Mouse (Mus musculus): ENCODE data around the gene Abcg5. TPM values are rescaled to one million over a fixed set of nuclear protein-coding genes. Genes with fewer than 3 reads are reported as not detected.

The Abcg5 gene
- polyA plus RNA-seq, 1 experiment from 2014 or later, result 0.18 TPM

DNA sequence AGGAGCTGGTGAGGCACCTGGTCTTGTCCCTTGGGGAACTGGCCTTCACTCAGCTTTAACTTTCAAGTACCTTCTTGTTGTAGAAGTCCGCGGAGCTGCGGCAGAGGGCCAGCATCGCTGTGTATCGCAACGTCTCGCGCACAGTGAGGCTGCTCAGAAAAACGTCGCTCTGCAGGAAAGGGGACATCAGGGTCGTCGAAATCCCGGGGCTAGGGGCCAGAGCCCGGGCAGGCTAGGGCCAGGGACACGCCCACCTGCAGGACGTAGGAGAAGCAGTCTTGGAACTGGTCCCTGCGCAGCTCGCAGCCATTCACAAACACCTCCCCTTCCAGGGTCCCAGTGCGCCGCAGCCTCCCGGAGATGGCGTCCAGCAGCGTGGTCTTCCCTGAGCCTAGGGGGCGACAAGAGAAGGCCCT, 6.9 kb downstream of the Abcg5 start, which contains the start of gene Abcg8:
TSS of gene Abcg8 (plus strand) at position 352 of the 416 bp plus-strand sequence.
- Histone ChIP-seq H3K9me3 (ENCODE audit: control insufficient read depth, low read length) (no peaks in the 10 kb centered on the region), H3K27ac (ENCODE audit: low read depth, low read length) (no peak within 1 kb of the TSS), H3K4me3 (ENCODE audit: low read depth, low read length) (peak within 1 kb of the TSS; percentile 29), H3K4me2 (peak within 1 kb of the TSS; percentile 63), H3K9ac (ENCODE audit: low read depth, low read length) (0 out of 2 replicates have a peak within 1 kb of the TSS, but pooled peaks have one; percentile 35), H3K36me3 (ENCODE audit: control insufficient read depth, insufficient read depth, low read length) (no peaks in the 10 kb centered on the region), H3K4me1 (replicated peaks; ENCODE audit: control insufficient read depth, insufficient read depth, low read length) (no peaks in the 10 kb centered on the region), H3K27me3 (replicated peaks; ENCODE audit: control insufficient read depth, insufficient read depth, low read length) (peaks cover 17% of the 10 kb centered on the region)
- peak; percentile 46 for DNase-seq (ENCODE audit: low spot score)
- no peak for ATAC-seq (replicated peaks; ENCODE audit: low FRiP score)
- 4% methylated on average over 24 of the region's 24 CpGs for WGBS

DNA sequence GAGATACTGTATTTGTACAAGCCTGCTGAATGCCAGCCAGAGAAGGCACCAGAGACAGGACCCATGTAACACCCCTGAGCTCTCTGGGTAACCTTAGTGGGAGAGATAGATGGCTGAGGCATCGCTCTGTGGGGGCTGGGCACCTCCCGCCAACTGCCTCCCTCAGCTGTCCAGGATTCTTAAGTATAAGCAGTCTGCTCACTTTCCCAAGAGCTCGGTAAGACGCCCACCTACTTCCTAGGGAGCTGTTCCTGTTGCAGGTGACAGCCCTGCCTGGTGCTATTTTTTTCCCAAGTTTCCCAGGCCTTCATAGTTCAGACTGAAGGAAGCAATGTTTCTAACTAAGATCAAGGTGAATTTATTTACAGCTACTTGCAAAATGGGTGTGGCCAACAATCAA, 7.6 kb downstream of the Abcg5 start:
- 60% methylated on average over 4 of the region's 4 CpGs for WGBS
- Histone ChIP-seq H3K36me3 (ENCODE audit: control insufficient read depth, insufficient read depth, low read length) (no peaks in the 10 kb centered on the region), H3K27me3 (replicated peaks; ENCODE audit: control insufficient read depth, insufficient read depth, low read length) (peaks cover 17% of the 10 kb centered on the region), H3K4me3 (ENCODE audit: low read depth, low read length) (no peak overlapping the region), H3K4me2 (no peak overlapping the region), H3K9ac (ENCODE audit: low read depth, low read length) (no peak overlapping the region), H3K4me1 (replicated peaks; ENCODE audit: control insufficient read depth, insufficient read depth, low read length) (no peaks in the 10 kb centered on the region), H3K27ac (ENCODE audit: low read depth, low read length) (no peak overlapping the region), H3K9me3 (ENCODE audit: control insufficient read depth, low read length) (no peaks in the 10 kb centered on the region)
- DNase-seq (ENCODE audit: low spot score) (no peak), ATAC-seq (replicated peaks; ENCODE audit: low FRiP score) (no peak)

DNA sequence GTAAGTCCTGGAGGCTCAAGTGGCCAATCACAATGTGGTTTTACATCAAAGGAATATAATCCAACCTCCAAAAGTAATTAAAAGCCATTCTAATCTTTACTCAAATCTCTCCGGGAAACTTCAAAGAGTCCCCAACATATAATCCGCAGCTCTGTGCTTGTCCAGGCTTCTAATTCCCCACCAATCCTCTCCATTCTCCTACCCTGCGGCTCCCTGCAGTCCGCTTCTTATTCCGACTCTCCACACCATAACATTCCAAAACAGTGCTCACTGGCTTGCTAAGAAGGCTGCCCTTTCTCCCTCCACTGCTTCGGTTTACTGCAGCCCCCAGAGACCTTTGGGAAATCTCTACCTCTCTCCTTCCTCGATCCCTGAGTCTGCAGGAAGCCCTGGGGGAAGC, 8.8 kb downstream of the Abcg5 start:
- Histone ChIP-seq H3K27me3 (replicated peaks; ENCODE audit: control insufficient read depth, insufficient read depth, low read length) (peaks cover 17% of the 10 kb centered on the region), H3K9ac (ENCODE audit: low read depth, low read length) (no peak overlapping the region), H3K36me3 (ENCODE audit: control insufficient read depth, insufficient read depth, low read length) (no peaks in the 10 kb centered on the region), H3K4me2 (no peak overlapping the region), H3K4me1 (replicated peaks; ENCODE audit: control insufficient read depth, insufficient read depth, low read length) (no peaks in the 10 kb centered on the region), H3K27ac (ENCODE audit: low read depth, low read length) (no peak overlapping the region), H3K9me3 (ENCODE audit: control insufficient read depth, low read length) (no peaks in the 10 kb centered on the region), H3K4me3 (ENCODE audit: low read depth, low read length) (no peak overlapping the region)
- ATAC-seq (replicated peaks; ENCODE audit: low FRiP score) (no peak), DNase-seq (ENCODE audit: low spot score) (no peak)
- 57% methylated on average over 7 of the region's 7 CpGs for WGBS

DNA sequence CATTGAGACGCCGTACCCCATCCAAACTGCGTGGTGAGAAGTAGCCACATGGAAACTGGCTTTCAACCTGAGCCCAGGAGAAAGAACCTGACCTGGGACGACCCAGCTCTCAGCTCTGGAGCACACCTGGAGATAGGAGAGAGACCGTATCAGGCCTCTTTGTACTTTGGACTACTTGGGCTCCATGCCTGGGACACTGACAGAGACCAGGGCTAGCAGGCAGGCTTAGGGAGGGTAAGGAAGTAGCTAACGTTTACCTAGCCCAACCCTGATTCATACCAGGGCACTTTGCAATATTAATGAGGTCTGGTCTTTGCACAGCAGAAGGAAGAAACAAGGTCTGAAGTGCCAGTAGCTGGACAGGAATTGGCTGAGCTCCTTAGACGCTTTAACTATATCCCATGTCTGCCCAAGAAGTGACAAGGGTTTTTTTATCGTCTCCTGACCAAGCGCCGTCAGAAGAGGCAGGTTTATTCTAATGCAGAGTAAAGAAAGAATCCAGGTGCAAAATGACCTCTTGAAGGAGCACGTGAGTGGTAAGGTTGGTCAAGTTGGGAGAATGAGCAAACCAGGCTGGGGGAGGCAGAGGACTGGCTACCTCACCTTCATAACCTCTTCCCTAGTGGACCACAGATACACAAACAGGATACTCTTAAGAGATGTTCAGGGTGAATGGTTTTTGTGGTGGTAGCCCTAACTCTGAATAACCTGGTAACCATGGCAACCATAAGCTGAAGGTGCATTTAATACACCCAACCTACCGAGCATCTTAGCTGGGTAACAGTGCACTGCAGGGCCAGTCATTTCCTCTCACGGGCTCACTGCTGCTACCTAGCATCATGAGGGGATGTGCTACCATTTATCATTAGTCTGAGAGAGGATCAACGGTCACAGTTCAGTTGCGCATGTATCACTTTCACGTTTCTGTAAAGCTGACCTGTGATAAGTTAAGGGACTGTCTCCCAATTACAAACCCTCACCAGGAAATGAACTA, 10.1 kb downstream of the Abcg5 start:
- Histone ChIP-seq H3K4me2 (no peak overlapping the region), H3K4me3 (ENCODE audit: low read depth, low read length) (no peak overlapping the region), H3K9me3 (ENCODE audit: control insufficient read depth, low read length) (no peaks in the 10 kb centered on the region), H3K27ac (ENCODE audit: low read depth, low read length) (no peak overlapping the region), H3K27me3 (replicated peaks; ENCODE audit: control insufficient read depth, insufficient read depth, low read length) (peaks cover 12% of the 10 kb centered on the region), H3K4me1 (replicated peaks; ENCODE audit: control insufficient read depth, insufficient read depth, low read length) (no peaks in the 10 kb centered on the region), H3K9ac (ENCODE audit: low read depth, low read length) (no peak overlapping the region), H3K36me3 (ENCODE audit: control insufficient read depth, insufficient read depth, low read length) (no peaks in the 10 kb centered on the region)
- no peak for ATAC-seq (replicated peaks; ENCODE audit: low FRiP score)
- DNase-seq (ENCODE audit: low spot score), result no peak
- 65% methylated on average over 16 of the region's 16 CpGs for WGBS

DNA sequence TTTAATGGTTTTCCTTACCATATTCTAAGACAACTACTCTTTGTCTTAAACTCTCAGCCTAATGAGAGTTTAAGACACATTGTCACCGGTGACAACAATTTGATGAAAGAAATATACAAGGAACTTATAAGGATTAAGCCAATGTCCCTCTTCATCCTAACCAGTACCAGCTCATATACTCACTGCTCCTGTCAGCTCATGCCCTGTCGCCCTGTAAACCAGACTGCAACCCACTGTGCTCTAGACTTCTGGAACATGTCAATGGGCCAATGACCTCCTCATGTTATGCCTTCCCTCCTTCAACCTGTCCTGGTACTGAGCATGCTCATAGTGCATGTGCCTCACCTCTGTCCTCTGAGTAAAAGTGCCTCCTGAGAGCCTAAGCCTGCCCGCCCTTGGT, 15.0 kb downstream of the Abcg5 start:
- H3K27ac ChIP-seq (ENCODE audit: low read depth, low read length), result no peak overlapping the region
- no peaks in the 10 kb centered on the region for H3K27me3 ChIP-seq (replicated peaks; ENCODE audit: control insufficient read depth, insufficient read depth, low read length)
- 86% methylated on average over 3 of the region's 3 CpGs for WGBS
- H3K9ac ChIP-seq (ENCODE audit: low read depth, low read length), result no peak overlapping the region
- no peaks in the 10 kb centered on the region for H3K36me3 ChIP-seq (ENCODE audit: control insufficient read depth, insufficient read depth, low read length)
- 0 out of 2 replicates have a peak, but pooled peaks cover 3% of the 10 kb centered on the region for H3K4me1 ChIP-seq (replicated peaks; ENCODE audit: control insufficient read depth, insufficient read depth, low read length)
- no peak for DNase-seq (ENCODE audit: low spot score)
- H3K4me3 ChIP-seq (ENCODE audit: low read depth, low read length), result no peak overlapping the region
- no peak for ATAC-seq (replicated peaks; ENCODE audit: low FRiP score)
- no peak overlapping the region for H3K4me2 ChIP-seq
- no peaks in the 10 kb centered on the region for H3K9me3 ChIP-seq (ENCODE audit: control insufficient read depth, low read length)

GRCm38 (mm10) chr17:84665691-84666090, 17.1 kb downstream of the Abcg5 start:
- ATAC-seq (replicated peaks; ENCODE audit: low FRiP score) (no peak), DNase-seq (ENCODE audit: low spot score) (no peak)
- 30% methylated on average over 9 of the region's 9 CpGs for WGBS
- no peak overlapping the region for H3K4me2 ChIP-seq
- H3K9me3 ChIP-seq (ENCODE audit: control insufficient read depth, low read length), result no peaks in the 10 kb centered on the region
- no peak overlapping the region for H3K4me3 ChIP-seq (ENCODE audit: low read depth, low read length)
- H3K9ac ChIP-seq (ENCODE audit: low read depth, low read length), result no peak overlapping the region
- H3K36me3 ChIP-seq (ENCODE audit: control insufficient read depth, insufficient read depth, low read length), result no peaks in the 10 kb centered on the region
- H3K27ac ChIP-seq (ENCODE audit: low read depth, low read length), result no peak overlapping the region
- H3K27me3 ChIP-seq (replicated peaks; ENCODE audit: control insufficient read depth, insufficient read depth, low read length), result no peaks in the 10 kb centered on the region
- H3K4me1 ChIP-seq (replicated peaks; ENCODE audit: control insufficient read depth, insufficient read depth, low read length), result 0 out of 2 replicates have a peak, but pooled peaks cover 3% of the 10 kb centered on the region

- 60% methylated on average over 10 of the region's 10 CpGs for WGBS
- H3K4me1 ChIP-seq (replicated peaks; ENCODE audit: control insufficient read depth, insufficient read depth, low read length), result 0 out of 2 replicates have a peak, but pooled peaks cover 3% of the 10 kb centered on the region
These were observed 17.8 kb downstream of the Abcg5 start for GRCm38 (mm10) chr17:84665053-84665452.

GRCm38 (mm10) chr17:84658951-84659350, 23.9 kb downstream of the Abcg5 start:
- WGBS, result 84% methylated on average over 8 of the region's 8 CpGs
- H3K9ac ChIP-seq (ENCODE audit: low read depth, low read length), result no peak overlapping the region
- no peak for DNase-seq (ENCODE audit: low spot score)
- H3K4me2 ChIP-seq, result no peak overlapping the region
- no peak overlapping the region for H3K27ac ChIP-seq (ENCODE audit: low read depth, low read length)
- no peak overlapping the region for H3K4me3 ChIP-seq (ENCODE audit: low read depth, low read length)
- no peak for ATAC-seq (replicated peaks; ENCODE audit: low FRiP score)
- H3K4me1 ChIP-seq (replicated peaks; ENCODE audit: control insufficient read depth, insufficient read depth, low read length), result no peaks in the 10 kb centered on the region
- no peaks in the 10 kb centered on the region for H3K36me3 ChIP-seq (ENCODE audit: control insufficient read depth, insufficient read depth, low read length)
- no peaks in the 10 kb centered on the region for H3K27me3 ChIP-seq (replicated peaks; ENCODE audit: control insufficient read depth, insufficient read depth, low read length)
- no peaks in the 10 kb centered on the region for H3K9me3 ChIP-seq (ENCODE audit: control insufficient read depth, low read length)

More at GRCm38 (mm10) chr17:84665053-84665452, 17.8 kb downstream of the Abcg5 start:
- ATAC-seq (replicated peaks; ENCODE audit: low FRiP score) (no peak), DNase-seq (ENCODE audit: low spot score) (no peak)
- Histone ChIP-seq H3K27ac (ENCODE audit: low read depth, low read length) (no peak overlapping the region), H3K9me3 (ENCODE audit: control insufficient read depth, low read length) (no peaks in the 10 kb centered on the region), H3K4me3 (ENCODE audit: low read depth, low read length) (no peak overlapping the region), H3K36me3 (ENCODE audit: control insufficient read depth, insufficient read depth, low read length) (no peaks in the 10 kb centered on the region), H3K9ac (ENCODE audit: low read depth, low read length) (no peak overlapping the region), H3K4me2 (no peak overlapping the region), H3K27me3 (replicated peaks; ENCODE audit: control insufficient read depth, insufficient read depth, low read length) (no peaks in the 10 kb centered on the region)

Measured in liver, embryonic 11.5 days (tissue).